Mouse (Mus musculus) heart, postnatal 0 days (tissue): ENCODE measurements around the gene Ogg1. TPM values are rescaled to one million over a fixed set of nuclear protein-coding genes. Genes with fewer than 3 reads are reported as not detected.

ENCODE experiments used
- ATAC-seq: fragments of 200-750 bp; cut with Nextera tagmentation; 2 replicates; pipeline ENCODE4 v1.8.0; 2017; ENCODE audit warnings: low read depth, moderate number of reproducible peaks, moderate library complexity; ENCODE audit not compliant: insufficient read depth
- DNase-seq: peaks from one replicate; pipeline ENCODE4 v3.0.0-alpha.2; 2016; ENCODE audit warnings: low spot score
- H3K27ac ChIP-seq: fragments of 300-500 bp; sonication (generic); 2 replicates; pipeline ENCODE4 v1.5.1; 2014; ENCODE audit warnings: low read depth, mild to moderate bottlenecking
- H3K27me3 ChIP-seq: fragments of 300-500 bp; sonication (generic); 2 replicates; pipeline ENCODE4 v1.6.1; 2014; ENCODE audit warnings: low read length, mixed read lengths; ENCODE audit not compliant: control insufficient read depth, insufficient read depth
- H3K36me3 ChIP-seq: fragments of 300-500 bp; sonication (generic); replicated peaks from 2 replicates; pipeline ENCODE4 v1.6.1; 2014; ENCODE audit warnings: low read length, mixed read lengths; ENCODE audit not compliant: control insufficient read depth, insufficient read depth
- H3K4me1 ChIP-seq: fragments of 300-500 bp; sonication (generic); 2 replicates; pipeline ENCODE4 v1.6.1; 2014; ENCODE audit warnings: antibody characterized with exemption; ENCODE audit not compliant: control insufficient read depth, insufficient read depth
- H3K4me2 ChIP-seq: fragments of 300-500 bp; sonication (generic); 2 replicates; pipeline ENCODE4 v1.6.1; 2014; ENCODE audit warnings: low read depth, mild to moderate bottlenecking, low read length, moderate library complexity
- H3K4me3 ChIP-seq: fragments of 300-500 bp; sonication (generic); 2 replicates; pipeline ENCODE4 v1.5.1; 2014; ENCODE audit warnings: low read depth, low read length
- H3K9ac ChIP-seq: fragments of 300-500 bp; sonication (generic); replicated peaks from 2 replicates; pipeline ENCODE4 v1.6.1; 2014; ENCODE audit warnings: low read depth, low read length, mixed read lengths
- H3K9me3 ChIP-seq: fragments of 300-500 bp; sonication (generic); replicated peaks from 2 replicates; pipeline ENCODE4 v1.6.1; 2016; ENCODE audit warnings: low read length; ENCODE audit not compliant: control insufficient read depth
- CTCF ChIP-seq: IDR thresholded peaks from 2 replicates; pipeline ENCODE4 v1.5.1; 2016; ENCODE audit warnings: antibody characterized with exemption, control low read depth, low read depth
- EP300 ChIP-seq: IDR thresholded peaks from 2 replicates; pipeline ENCODE4 v1.6.1; 2016; ENCODE audit warnings: antibody characterized with exemption, low read depth
- WGBS: fragments of 180-500 bp; shearing (Covaris S2); extraction: QIAGEN DNeasy Blood & Tissue Kit; methylation state at CpG from one replicate; pipeline ENCODE4 v1.1.7; 2014; 5-methylcytosine and 5-hydroxymethylcytosine counted together
- polyA plus RNA-seq: library from polyadenylated mRNA; unstranded; fragments of >200 nt; fragmentation: Nextera tagmentation; extraction: Ambion mirVana; gene quantifications from 2 replicates; pipeline ENCODE4 v1.2.1, GENCODE M21; 2015
- total RNA-seq: library from RNA; depleted of rRNA; stranded (reverse); fragments of >200 nt; gene quantifications from 2 replicates; pipeline ENCODE4 v1.2.3, GENCODE M21; 2014; ENCODE audit warnings: low replicate concordance

Ogg1 gene
- total and polyA plus RNA-seq, 2 experiments from 2014 or later = 6.4 to 12.6 TPM

DNA sequence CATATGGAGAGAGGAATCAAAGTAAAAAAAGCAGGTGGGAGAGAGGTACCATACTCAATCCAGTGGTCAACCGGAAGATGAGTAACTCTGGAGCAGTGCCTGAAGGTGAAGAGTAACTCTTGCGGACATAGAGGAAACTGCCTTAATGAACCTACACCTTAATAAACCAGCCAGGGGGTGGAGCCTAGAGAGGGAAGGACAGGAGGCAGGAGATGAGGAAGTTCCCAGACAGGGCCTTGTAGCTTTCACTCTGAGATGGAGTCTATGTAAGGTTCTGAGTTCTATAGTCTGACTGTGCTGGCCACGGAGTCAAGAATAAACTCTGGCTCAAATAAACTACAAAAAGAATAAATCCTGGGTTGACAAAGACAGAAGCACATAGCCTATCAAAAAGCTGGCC, 41.8 kb upstream of the Ogg1 start:
- H3K27ac ChIP-seq = no peak overlapping the region
- H3K9me3 ChIP-seq = no peaks in the 10 kb centered on the region
- TF ChIP-seq CTCF (no peak), EP300 (no peak)
- no peak overlapping the region for H3K9ac ChIP-seq
- DNase-seq = no peak
- H3K36me3 ChIP-seq = no peaks in the 10 kb centered on the region
- H3K4me2 ChIP-seq = no peak overlapping the region
- no peak for ATAC-seq
- H3K27me3 ChIP-seq = peaks cover 36% of the 10 kb centered on the region
- no peak overlapping the region for H3K4me3 ChIP-seq
- 59% methylated on average over 3 of the region's 3 CpGs for WGBS
- no peaks in the 10 kb centered on the region for H3K4me1 ChIP-seq

DNA sequence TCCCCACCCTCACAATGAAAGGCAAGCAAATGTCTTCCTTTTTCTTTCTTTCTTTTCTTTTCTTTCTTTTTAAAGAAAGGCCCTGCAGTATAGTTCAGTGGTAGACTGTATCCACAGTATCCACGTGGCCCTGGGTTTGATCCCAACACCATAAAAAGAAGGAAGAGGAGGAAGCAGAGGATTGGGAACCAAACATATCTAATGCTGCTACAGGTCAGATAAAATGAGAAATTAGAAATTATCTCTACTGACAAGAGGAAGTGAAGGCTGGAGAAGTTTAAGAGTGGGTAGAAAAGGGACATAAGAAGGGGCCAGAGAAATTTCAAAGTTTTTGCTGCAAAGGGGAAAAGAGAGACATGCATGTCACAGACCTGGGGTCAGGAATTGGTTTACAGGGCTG, 40.5 kb upstream of the Ogg1 start:
- TF ChIP-seq EP300 (no peak), CTCF (no peak)
- Histone ChIP-seq H3K4me2 (no peak overlapping the region), H3K4me3 (no peak overlapping the region), H3K9ac (no peak overlapping the region), H3K27me3 (peaks cover 36% of the 10 kb centered on the region), H3K4me1 (no peaks in the 10 kb centered on the region), H3K27ac (no peak overlapping the region), H3K9me3 (no peaks in the 10 kb centered on the region), H3K36me3 (no peaks in the 10 kb centered on the region)
- DNase-seq (no peak), ATAC-seq (no peak)
- WGBS = 63% methylated on average over 1 of the region's 1 CpGs

DNA sequence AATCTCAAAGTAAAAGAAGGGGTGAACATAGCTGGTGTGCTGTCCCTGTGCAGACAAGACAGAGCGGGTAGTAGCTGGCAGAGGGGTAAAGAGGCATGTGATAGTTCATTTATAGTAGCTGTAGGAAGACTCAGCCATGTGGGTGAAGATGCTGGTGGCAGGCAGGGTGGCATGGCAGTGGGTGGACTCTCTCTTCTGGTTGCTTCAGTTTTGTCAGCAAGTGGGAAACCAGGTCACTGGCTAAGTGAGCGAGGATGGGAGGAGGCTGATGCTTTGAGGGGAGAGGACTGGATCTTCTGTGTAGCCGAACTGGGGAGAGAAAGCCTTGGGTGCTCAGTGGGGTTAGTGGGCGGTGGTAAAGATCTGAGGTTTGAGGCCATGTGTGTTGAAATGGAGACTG, 39.5 kb upstream of the Ogg1 start:
- H3K36me3 ChIP-seq = no peaks in the 10 kb centered on the region
- no peaks in the 10 kb centered on the region for H3K4me1 ChIP-seq
- H3K4me2 ChIP-seq = no peak overlapping the region
- TF ChIP-seq EP300 (no peak), CTCF (no peak)
- no peak for DNase-seq
- no peak for ATAC-seq
- peaks cover 30% of the 10 kb centered on the region for H3K27me3 ChIP-seq
- H3K27ac ChIP-seq = no peak overlapping the region
- 44% methylated on average over 4 of the region's 4 CpGs for WGBS
- no peak overlapping the region for H3K9ac ChIP-seq
- no peak overlapping the region for H3K4me3 ChIP-seq
- no peaks in the 10 kb centered on the region for H3K9me3 ChIP-seq

DNA sequence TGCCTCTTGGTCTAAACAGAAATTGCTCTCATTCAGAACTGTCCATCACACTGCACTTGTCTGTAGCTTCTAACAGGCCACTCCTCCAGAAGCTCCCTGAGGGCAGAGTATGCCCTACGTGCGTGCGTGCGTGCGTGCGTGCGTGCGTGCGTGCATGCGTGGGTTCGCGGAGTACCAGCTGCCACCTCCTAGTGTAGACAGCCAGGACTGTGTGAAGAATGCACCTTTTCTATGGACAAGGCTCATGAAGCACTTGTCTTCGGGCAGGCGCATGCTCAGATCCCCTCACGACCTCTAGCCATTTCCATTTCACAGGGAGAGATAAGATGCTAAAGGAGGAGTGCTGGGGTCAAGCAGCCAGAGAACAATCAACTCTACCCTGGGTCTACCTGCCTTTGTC, 37.4 kb upstream of the Ogg1 start:
- H3K4me3 ChIP-seq = no peak overlapping the region
- no peak overlapping the region for H3K9ac ChIP-seq
- H3K4me1 ChIP-seq = no peaks in the 10 kb centered on the region
- DNase-seq (no peak), ATAC-seq (no peak)
- 82% methylated on average over 15 of the region's 15 CpGs for WGBS
- TF ChIP-seq EP300 = no peak
- no peak for TF ChIP-seq CTCF
- H3K27ac ChIP-seq = no peak overlapping the region
- H3K9me3 ChIP-seq = no peaks in the 10 kb centered on the region
- no peak overlapping the region for H3K4me2 ChIP-seq
- H3K36me3 ChIP-seq = no peaks in the 10 kb centered on the region
- H3K27me3 ChIP-seq = peaks cover 9% of the 10 kb centered on the region

DNA sequence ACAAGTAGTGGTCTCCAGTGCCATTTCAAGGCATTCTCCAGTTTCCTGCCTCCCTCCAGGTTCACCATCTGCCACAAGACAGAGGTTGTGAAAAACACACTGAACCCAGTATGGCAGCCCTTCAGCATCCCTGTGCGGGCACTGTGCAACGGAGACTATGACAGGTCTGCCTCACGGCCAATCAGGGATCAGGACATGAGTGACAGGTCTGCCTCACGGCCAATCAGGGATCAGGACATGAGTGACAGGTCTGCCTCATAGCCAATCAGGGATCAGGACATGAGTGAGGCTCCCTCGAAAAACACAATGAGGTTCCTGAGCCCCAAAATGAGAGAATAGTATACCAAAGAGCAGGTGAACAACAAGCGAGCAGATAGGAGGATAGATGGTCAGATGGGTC, 36.4 kb upstream of the Ogg1 start:
- no peaks in the 10 kb centered on the region for H3K27me3 ChIP-seq
- H3K27ac ChIP-seq = no peak overlapping the region
- H3K4me1 ChIP-seq = no peaks in the 10 kb centered on the region
- WGBS = 58% methylated on average over 6 of the region's 6 CpGs
- H3K9me3 ChIP-seq = no peaks in the 10 kb centered on the region
- no peak overlapping the region for H3K4me2 ChIP-seq
- no peak for ATAC-seq
- no peak for TF ChIP-seq EP300
- TF ChIP-seq CTCF = no peak
- no peak overlapping the region for H3K4me3 ChIP-seq
- DNase-seq = no peak
- no peaks in the 10 kb centered on the region for H3K36me3 ChIP-seq
- no peak overlapping the region for H3K9ac ChIP-seq

DNA sequence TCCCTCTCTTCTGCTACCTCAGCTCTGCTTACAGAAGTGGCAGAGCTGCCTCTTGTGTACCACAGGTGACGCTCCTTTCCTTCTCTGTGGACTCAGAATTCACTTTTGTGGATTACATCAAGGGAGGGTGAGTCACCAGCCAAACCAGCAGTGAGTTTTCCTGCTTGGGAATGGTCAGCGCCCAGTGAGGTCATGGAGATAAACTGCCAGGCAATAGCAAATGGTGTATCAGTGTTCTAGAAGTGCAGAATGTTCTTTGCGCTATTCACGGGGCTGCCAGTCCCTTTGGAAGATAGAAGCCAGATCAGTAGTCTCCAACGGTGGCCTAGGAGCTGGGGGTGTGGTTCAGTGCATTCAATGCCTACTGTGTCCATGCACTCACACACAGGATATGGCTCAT, 33.8 kb upstream of the Ogg1 start:
- no peak overlapping the region for H3K27ac ChIP-seq
- H3K9me3 ChIP-seq = no peaks in the 10 kb centered on the region
- no peaks in the 10 kb centered on the region for H3K36me3 ChIP-seq
- DNase-seq (no peak), ATAC-seq (peak; percentile 51; the same call in 1 of the 2 replicates)
- H3K4me3 ChIP-seq = no peak overlapping the region
- H3K9ac ChIP-seq = no peak overlapping the region
- no peak overlapping the region for H3K4me2 ChIP-seq
- H3K4me1 ChIP-seq = no peaks in the 10 kb centered on the region
- no peaks in the 10 kb centered on the region for H3K27me3 ChIP-seq
- WGBS = 26% methylated on average over 5 of the region's 5 CpGs
- no peak for TF ChIP-seq EP300
- TF ChIP-seq CTCF = no peak
